Mouse (Mus musculus) adrenal gland, postnatal 10 days (tissue): ENCODE measurements at regions not wholly inside any gene's neighbourhood (a gene's known extent, or its start where the extent isn't known, plus 50 kb on each side); places are given as distances from the start of the nearest gene placed in this dataset.
A peak's percentile ranks its signal among the peaks of the same experiment; 100 is the strongest.

Experiments used
- DNase-seq: peaks from one replicate; pipeline ENCODE4 v3.0.0; 2021; ENCODE audit warnings: mixed read lengths

DNA sequence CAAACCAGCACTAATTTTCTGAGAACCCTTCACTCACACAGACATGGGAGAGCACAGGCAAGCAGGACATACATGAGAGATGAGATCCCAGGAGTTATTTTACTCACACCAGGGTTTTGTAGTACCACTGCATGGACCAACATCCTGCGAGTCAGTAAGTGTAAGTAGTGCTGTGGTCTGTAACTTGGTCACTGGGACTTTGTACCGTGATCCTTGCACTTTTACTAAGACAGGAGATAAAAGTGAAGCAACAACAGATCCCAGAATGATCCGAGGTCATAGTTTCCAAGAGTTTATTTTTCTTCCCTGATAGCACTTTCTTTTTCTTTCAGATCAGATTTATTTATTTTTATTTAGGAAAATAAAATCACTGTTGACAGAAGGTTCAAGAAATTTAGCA, 54.1 kb upstream of the Mtap start:
- DNase-seq, result no peak

DNA sequence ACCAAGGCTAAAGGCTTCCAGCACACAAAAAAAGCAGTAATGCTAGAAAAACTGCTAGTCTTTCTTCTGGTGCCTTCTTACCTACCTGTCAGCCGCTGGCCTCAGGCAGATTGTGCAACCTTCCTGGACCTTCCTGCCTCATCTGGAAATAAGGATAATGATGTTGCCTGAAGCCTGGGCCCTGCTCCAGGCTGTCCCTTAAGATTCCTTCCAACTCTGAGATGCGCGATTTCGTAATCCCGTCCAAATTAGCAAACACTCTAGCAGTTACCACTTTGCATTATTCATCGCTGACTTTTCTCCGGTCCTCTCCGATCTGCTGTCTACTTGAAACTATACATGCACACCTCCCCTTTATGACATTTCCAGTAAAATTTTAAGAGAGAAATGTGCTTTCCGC, 58.4 kb upstream of the Mtap start:
- no peak for DNase-seq

DNA sequence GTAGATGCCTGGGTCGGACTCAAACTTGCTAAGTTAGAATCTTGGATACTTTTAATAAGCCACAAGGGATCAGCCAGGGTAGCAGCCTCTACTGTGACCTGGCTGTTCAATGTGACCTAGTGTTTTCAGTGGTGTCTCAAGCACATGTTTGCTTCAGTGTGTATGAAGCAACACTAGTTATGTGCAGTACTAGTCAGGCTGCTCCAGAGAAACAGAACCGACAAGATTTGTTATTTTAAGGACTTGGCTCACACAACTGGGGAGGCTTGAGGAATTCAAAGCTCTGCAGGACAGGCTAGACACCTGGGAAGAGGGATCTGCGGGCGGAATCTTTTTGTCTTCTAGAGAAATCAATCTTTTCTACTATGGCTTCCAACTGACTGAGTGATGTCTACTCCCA, 62.2 kb upstream of the Mtap start:
- DNase-seq, result no peak

DNA sequence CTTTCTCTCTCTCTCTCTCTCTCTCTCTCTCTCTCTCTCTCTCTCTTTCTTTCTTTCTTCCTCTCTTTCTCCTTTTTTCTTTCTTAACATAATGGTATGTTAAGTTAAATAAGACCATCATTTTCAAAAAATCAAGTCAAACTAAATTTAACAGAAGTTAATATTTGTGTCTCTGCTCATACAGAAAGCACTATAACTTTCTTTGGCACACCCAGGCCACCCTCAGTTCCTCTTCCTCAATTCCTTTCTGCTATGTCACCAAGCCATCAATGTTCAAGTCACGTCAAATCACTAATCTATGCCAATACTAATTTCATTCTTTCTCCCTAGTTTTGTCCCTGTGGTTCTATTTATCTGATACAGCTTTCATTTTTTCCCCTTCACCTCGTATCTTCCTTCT, 66.5 kb upstream of the Mtap start:
- no peak for DNase-seq

DNA sequence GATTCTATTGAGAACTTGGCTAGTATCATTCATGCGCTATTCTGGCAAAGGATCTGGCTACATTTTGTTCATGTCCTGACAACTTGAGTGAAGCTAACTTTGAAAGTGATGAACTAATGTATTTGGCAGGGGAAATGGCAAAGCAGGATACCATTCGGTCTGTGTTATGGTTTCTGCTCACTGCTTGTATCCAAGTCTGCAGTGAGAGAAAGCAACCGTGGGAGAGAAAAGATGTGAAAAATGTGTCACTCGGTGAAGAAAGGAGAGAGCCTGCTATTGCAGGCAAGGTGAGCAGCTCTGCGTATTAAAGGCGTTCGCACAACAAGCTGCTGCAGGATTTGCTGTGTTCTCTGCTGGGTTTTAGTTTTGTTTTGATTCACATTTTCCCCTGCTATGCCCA, 72.5 kb upstream of the Mtap start:
- no peak for DNase-seq

DNA sequence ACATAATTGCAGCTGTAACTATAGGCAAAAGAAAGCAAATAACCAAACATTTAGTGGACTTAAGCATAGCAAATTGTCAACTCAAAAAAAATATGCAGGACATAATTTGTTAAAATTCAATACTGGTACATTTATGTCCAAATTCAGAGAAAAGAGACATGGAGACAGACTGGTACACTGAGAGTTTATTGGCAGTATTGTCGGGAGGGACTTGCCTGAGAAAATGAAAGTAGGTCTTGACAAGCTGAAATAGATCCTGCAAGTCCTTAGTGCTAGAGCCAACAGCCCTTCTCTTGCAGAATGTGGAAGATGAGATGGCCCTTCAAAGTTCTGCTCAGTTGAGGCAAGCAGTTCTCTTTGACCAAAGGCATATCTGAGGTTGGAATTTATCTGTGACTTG, 74.5 kb upstream of the Mtap start:
- no peak for DNase-seq

DNA sequence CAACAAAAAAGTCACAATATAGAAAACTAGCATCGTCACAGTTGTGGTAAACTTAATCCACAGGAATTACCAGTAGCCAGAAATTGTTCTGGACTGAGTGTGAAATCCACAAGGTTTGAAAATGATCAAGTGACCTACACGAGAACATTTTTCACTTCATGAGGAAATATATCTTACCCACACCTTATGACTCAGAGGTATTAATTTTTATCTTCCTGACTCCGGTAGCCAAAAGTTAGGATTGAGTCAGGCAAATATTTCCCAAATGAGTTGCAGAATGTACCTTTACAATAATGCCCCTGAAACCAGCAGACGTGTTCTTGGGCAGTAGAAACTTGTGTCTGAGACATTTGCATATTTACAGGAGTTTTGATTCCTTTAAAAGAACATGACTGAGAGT, 75.3 kb upstream of the Mtap start:
- no peak for DNase-seq

DNA sequence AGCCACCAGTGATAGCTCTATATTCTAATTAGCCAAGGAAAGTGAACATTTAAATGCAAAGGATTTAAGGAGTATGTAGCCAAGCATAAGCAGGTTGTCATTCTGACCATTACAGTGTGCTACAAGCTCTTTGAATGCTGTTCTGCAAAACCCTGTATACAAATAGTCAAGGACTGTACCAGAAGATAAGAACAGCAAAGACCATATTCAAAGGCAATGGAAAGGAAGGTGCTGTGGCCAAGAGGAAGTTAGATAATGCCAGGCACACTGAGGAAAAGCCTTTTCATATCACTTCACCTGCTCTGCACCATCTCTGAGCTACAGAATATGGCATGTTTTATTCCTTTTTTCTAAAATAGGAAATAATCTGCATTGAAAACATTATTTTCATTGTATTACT, 79.3 kb upstream of the Mtap start:
- DNase-seq, result no peak

DNA sequence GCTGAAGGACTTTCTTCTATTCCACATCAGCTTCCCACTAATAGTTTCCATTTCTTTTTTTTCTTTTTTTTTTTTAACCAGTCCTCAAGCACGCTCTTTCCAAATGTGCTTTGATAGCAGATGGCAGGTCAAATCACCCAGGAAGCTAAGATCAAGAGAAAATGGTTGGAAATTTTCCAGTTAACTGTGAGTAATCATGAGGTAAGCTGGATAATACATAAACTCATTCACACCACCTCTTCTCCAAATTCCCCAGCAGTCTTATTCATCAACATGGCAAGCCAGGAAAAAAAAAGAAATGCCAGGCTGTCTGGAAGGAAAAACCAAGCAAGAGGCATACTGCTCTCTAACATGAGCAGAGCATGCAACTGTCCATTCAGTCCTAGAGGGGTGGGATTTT, 79.8 kb upstream of the Mtap start:
- no peak for DNase-seq

DNA sequence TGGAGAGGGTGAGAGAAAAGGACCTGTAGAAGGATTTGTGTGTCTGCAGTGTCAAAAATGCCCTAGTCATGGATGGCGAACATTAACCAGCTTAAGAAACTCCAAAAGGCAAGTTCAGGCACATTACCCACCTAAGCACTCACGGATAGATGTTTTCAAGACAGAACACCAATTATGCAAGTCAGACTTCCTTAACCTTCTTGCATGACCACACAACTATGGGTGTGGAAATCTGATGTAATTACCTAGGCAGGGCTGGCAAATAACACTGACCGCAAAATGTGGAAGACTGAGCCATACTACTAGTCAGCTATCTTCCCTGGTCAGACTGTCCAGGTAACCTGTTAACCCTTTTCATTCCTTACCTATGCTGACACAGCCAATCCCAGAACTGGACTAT, 81.0 kb upstream of the Mtap start:
- DNase-seq, result no peak

DNA sequence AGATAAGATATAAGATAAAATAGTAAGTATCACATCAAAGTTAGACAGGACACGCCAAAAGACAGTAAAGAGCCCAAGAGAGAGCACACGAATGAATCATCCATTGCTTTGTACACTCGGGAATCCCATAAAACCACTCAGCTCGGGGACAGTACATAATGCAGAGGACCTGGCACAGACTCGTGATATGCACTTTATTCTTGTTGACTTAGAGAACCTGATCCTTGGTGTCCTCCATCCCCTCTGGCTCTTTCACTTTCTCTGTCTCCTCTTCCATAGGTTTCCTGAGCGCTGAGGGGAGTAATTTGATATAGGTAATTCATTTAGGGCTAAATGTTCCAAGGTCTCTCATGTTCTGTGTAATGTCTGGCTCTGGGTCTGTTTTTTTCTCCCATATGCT, 83.3 kb upstream of the Mtap start:
- DNase-seq, result no peak

DNA sequence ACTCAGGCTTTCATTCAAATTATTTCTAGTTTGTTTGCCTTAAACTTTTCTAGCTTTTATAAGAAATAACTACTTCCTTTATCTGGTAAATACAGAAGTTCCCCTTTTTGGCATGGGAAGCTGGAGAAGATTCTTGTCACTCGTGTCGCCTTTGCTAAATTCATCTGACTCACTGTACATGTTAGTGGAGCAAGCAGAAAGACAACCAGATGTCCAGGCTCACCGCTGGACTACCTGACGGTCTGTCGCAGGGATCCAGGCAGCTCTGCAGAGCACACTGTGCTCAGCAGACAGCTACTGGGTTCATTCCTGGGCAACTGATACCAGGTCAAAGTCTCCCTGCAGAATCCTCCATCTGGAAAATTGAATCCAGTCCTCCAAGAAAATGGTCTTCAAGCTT, 85.0 kb upstream of the Mtap start:
- DNase-seq, result no peak

DNA sequence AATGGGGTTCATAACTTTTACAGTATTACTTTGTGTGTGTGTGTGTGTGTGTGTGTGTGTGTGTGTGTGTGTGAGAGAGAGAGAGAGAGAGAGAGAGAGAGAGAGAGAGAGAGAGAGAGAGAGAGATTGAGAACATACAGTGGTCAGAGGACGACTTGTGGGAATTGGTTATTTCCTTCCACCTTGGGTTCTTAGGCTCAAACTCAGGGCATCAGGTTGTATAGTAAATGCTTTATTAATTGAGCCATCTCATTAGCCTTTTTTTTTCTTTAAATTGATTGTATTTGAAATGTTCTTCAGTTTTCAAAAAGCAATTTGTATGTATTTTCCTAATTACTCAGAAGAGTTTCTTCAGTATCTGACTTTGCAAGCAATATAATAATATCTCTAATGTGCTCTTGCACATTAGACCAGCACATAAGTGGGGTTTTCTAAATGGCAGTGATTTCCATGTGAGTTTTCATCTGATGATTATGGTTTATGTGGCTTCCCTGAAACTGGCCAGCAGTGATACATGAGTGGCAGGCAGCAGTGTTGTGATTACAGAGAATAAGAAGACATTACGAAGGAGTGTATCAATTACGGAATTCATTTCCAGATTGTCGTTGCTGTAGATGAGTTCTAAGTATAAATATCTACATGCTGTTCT, 86.2 kb upstream of the Mtap start:
- no peak for DNase-seq

DNA sequence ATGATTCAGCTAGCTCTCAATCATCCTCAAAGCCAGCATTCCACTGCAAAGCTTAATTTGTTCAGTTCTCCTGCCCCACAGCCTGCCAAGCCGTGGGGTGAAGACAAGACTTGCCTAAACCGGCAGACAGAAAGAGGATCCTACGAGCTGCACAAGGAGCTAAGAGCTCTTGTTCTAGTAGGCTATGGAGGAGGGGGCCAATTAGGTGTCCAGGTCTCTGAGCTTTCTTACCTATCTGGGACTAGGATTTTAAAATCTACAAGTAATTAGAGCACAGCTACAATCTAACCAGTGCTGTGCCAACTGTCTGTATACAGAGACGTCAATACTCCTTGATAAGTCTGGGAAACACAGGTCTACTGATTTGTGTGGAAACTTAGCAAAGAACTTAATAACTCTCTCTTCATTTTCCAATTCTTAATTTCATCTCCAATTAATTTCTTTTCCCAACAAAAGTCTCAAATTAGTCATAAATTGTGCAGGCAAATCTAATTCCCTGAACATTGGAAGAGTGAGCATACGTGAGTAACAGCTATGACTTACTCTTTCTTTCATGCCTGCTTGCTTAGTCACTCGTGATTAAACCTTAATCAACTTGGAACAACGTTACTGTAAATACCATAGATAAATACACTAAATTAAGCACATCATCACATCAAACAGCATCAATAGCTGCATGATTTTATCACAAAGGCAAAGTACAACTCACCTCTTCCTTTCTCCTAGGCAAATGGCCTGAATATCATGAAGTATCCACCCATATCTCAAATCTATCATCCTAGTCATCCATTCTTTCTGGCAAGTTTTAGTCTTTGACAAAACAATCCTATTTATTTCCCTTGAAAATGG, 87.1 kb upstream of the Mtap start:
- no peak for DNase-seq

DNA sequence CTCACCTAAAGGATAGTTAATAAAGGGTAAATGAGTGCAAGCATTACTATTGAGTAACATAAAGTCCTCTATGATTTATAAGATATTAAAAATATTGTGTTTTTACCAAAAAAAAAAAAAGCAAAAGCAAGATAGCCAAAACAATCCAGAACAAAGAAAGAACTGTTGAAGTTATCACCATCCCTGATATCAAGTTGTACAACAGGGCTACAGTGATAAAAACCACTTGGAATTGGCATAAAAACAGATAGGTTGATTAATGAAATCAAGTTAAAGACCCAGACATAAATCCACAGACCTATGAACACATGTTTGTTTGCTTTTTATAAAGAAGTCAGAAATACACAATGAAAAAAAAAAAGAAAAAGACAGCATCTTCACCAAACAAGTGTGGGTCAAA, 92.4 kb upstream of the Mtap start:
- DNase-seq, result no peak

DNA sequence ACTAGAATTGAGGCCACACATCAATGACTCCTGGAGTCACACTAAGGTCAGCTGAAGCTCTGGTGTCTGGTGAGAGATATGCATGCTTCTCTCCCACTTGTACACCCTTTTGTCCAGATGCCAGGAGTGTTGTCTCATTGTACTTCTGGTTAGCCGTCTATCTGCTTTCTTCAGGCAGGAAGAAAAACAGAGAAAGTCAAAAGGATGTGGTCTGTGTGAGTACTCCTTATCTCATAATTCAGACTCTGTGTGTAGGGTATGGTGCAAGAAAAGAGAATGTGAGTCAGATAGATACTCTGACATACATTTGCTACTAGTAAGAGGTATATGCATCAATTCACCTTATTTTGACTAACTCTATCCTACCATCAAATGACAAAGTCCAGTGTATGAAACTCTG, 92.9 kb upstream of the Mtap start:
- no peak for DNase-seq

DNA sequence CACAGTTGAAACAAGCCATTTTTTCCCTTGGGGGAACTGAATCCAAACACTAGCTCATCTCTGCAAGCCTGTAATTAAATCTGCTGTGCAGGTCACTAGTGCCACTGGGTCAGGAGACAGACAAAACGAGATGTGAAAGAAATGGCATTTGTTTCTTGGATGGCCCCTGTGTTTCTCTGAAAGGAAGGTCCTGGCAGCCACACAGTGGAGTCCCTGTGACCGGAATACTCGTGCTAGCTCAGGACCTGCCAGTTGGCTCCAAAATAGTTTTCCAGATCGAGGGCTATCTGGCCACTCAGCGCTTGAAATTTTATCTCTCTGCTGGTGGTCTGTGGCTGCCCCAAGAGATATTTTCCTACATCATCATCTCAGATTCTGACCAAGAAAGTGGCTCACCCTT, 96.1 kb upstream of the Mtap start:
- DNase-seq, result no peak

DNA sequence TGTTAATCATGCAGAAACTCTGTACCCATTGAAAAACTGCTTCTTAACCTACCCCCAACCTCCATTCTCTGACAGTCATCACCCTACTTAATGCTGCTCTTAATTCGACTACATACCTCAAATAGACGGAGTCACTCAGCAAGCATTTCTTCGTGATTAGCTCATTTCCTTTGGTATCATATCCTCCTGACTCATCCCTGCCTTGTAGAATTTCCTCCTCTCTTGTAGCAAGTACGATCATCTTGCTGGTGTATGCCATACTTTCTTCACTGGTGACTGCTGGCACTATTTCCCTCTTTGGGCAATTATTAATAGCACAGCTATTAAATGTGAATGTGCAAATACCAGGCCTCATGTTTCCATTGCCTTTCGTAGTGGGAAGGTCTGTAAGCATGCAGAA, 98.0 kb upstream of the Mtap start:
- DNase-seq, result no peak

DNA sequence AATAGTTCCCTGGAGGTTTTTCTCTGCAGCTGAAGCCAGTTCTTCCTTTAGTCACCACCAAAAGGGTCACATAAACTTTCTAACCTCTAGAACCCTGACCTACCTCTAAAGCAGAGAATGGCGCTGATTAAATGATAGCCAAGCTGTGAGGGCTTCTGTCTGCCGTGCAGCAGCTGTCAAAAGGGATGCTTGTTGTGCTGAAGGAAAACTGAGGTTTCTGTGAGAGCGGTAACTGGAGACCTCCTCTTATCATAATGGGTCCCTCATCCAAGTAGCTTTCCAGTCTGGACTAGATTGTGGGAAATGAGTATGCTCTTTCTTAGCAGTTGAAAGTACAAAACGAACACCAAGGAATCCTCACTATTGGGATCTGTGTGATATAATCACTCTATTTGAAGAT, 98.8 kb upstream of the Mtap start:
- DNase-seq, result no peak

DNA sequence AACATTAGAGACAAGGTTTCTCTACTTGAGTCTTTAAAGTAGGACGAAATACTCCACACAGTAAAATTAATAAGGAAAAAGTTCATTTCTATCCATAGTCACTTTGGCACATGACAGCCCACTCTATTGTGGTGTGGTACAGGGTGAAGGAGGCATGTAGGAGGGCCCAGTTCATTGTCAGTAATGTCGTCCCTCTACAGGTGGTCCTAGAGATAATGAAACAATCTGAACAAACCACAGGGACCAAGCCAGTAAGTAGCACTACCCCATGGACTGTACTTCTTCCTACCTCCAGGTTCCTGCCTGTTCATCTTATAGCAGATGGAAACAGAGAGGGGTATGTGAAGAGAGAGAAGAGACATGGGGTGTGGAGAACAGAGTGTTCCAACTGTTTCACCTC, 102.1 kb upstream of the Mtap start:
- no peak for DNase-seq

DNA sequence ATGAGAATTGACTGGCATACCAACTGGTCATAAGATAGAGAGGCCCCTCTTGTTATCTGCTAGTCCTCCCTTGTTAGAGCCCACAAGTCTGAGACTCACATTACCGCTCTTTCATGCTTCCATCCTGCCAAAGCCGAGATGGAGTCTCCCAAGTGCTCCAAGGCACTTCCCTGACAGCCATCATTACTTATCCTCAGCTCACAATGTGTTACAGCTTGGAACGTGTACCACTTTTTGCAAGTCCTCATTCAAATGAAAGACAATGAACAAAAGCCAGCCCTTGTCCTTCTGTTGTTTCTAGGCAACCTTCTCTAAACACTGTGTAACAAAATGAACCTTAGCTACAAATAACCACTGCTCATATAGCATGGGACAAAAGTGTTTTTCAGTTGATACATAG, 102.6 kb upstream of the Mtap start:
- DNase-seq, result no peak

DNA sequence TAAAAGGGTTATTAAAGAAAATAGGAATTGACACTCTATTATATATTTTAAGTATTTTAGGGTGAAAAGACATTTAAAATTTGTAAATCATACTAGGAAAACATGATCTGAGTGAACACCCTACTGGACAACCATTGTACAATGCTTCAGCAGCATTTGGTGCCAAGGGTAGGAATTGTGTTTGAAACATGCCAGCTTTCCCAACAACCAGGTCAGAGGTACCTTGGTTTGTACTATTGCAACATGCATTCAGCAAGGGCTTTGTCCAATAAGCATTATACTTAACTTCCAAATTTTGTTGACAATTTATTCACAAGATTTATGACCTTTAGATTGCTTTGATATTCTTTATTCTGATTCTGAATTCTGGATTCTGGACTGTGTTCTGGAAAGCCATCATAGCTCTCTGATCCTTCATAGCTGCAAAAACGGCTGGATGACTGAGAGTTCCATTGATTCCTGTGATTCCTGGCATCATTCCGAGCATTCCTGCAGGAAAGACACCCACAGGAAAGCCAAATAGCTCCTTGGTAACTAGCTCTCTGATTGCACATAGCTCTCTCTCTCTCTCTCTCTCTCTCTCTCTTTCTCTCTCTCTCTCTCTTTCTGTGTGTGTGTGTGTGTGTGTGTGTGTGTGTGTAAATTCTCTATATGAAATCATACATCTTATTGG, 124.1 kb upstream of the Mtap start:
- peak; percentile 33 for DNase-seq

DNA sequence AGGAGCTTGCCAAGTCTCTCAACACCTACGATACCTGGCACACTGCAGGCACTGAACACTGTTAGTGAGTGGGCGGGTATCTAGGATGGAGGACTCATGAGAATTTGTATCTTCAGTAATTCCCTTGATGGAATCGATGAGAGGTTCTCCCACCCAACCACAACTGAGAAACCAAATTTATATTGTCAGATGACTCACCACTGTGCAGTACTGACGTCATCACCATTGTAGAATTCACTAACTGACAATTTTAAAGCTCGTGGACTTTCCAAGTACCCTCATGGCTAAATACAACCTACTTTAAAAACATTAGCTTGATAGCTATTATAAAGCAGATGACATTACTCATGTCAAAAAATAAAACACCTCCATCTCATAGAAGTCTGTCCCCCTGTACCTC, 128.4 kb upstream of the Mtap start:
- no peak for DNase-seq

DNA sequence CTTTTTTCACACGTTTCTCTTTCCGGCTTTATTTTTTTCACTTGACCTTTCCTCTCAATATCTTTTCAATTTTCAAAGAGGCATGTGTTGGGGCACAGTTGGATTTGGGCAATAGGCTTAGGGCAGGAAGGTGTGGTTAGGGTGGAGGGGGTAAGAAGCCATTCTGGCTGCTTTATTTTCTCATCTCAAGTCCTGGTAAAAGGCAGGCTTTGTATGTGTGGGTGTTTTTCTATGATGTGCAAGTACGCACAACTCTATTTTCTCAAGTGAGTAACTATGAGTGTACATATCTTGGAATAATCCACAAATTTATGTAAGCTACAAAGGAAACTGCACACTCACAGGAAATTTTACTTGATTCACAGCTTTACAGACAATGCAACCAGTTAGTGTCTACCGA, 121.5 kb upstream of the Ifne start:
- no peak for DNase-seq
